Mouse (Mus musculus) adrenal gland, adult 8-10 months (tissue): ENCODE results near the gene Slc24a4. TPM values are rescaled to one million over a fixed set of nuclear protein-coding genes. Genes with fewer than 3 reads are reported as not detected.
A peak's percentile ranks its signal among the peaks of the same experiment; 100 is the strongest.
"Not testable (repeated sequence)": the region's sequence is repeated elsewhere in the genome, so short reads cannot be mapped to it uniquely, and the experiment has no call there.

Experiments
- DNase-seq: peaks from one replicate; pipeline ENCODE4 v3.0.0; 2022
- total RNA-seq, 4 experiments: library from RNA; stranded (reverse); gene quantifications; 2 replicates each; pipeline ENCODE4 v1.2.4; 2022

The Slc24a4 gene
- total RNA-seq, 4 experiments from 2014 or later = 0.86 to 1.7 (median 1.3) TPM

- DNase-seq = no peak
These were observed 38.2 kb downstream of the Slc24a4 start for GRCm38 (mm10) chr12:102166691-102167261.

DNA sequence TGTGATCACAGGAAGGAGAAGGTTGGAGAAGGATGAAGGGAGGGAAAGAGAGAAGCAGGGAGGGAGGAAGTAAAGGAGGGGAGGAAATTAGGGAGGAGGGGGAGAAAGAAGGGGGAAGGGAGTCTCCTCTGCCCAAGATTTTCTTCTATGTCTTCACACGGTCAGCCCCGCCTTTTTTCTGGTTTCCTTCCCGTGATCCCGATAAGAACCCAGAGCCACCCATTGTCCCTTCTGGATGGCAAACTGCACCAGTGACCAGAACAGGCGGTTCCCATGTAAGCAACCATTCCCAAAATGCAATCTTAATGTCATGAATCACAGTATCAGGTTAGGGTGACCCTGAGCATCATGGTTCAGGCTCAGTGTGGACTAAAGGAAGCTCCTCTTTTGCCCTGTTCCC lies 38.8 kb downstream of the Slc24a4 start:
- no peak for DNase-seq

- DNase-seq = peak; percentile 56
These were observed 44.2 kb downstream of the Slc24a4 start for GRCm38 (mm10) chr12:102172746-102173145.

- DNase-seq = no peak
These were observed 44.8 kb downstream of the Slc24a4 start for GRCm38 (mm10) chr12:102173345-102173744.

DNA sequence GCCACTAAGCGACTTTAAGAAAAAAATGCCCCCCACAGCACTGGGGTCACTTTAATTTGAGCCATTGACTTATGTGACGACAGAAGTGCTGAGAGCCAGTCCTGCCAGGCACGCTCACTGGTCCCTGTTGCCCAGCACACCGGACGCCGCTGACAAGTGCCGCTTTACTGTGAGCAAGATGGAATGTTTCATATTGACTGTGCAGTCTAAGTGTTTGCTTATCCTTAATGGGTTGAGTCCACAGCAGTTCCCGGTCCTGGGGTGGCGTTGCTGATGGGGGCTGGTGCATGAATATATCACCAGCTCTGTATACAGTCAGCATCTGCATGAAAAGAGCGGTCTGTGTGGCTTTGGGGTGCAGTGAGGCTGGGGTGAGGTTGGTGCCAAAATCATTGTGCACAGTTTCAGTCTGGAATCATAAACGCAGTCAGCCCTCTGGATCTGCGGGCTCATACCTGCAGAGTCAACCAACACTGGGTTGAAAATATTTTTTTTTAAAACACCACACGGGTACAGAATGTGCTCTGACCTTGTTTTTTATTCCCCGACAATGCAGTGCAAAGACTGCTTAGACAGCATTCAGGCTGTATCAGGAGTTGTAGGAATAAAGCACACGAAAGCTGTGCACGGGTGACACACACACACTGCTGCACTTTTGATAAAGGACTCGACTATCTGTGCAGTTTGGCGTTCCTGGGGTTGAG lies 52.0 kb downstream of the Slc24a4 start:
- DNase-seq = no peak

- peak; percentile 7 for DNase-seq
These were observed 53.3 kb downstream of the Slc24a4 start for GRCm38 (mm10) chr12:102181799-102182357.

DNA sequence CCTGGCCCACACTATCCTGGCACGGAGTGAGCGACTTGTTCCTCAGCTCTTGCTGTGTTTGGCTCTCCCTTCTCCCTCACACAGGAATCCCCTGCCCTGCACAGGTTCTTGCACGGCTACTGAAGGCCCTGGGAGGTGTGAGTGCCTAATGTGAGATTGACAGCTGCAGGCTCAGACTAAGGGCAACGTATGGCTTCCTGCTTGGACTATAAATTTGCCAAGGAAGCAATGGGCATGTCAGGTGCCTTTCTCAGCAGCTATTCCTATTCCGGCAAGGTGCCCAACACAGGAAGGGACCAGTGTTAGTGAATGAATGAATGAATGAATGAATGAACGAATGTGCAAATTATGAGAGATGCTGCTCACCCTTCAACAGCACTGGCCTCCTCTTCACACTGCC lies 54.1 kb downstream of the Slc24a4 start:
- DNase-seq = no peak

- no peak for DNase-seq
These were observed 54.7 kb downstream of the Slc24a4 start for GRCm38 (mm10) chr12:102183201-102183600.

DNA sequence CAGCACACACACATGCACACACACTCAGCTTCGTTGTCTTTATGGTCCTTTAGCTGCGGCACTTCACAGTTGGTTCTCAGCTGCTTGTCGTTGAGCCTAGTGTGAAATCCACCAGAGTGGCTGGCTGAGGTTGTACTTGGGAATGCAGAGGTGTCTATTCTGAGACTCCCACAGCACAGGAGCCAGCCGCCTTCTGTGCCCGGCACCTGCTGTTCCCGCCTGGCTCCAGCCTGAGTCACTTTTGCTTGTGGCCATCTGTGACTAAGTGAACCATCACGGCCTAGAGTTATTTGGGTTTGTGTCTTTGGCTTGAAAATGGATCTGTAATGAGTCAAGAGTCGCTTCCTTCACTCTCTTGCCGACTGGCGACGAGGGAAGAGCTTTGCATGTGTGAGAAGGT lies 62.3 kb downstream of the Slc24a4 start:
- no peak for DNase-seq

GRCm38 (mm10) chr12:102201516-102201915 lies 73.0 kb downstream of the Slc24a4 start:
- no peak for DNase-seq

- DNase-seq = peak; percentile 31
These were observed 74.4 kb downstream of the Slc24a4 start for GRCm38 (mm10) chr12:102202901-102203300.

- DNase-seq = no peak
These were observed 77.9 kb downstream of the Slc24a4 start for GRCm38 (mm10) chr12:102206471-102206870.

DNA sequence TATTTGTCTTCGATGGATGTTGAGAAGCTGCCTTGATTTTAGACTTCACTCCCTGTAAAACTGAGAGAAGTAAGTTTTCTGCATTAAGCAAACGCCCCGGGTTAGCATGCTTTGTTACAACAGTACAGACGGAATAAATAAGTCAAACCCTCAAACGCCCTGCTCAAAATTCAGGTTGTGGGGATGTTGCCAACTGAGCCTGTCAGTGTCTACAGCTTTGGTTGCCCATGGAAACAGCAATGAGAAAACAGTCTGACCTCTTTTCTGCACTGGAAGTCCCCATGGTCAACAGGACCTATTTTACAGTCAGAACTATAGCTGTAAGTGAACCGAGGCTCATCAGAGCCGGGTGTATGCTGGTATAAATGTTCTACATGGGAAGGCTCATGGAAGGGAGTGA lies 78.7 kb downstream of the Slc24a4 start:
- no peak for DNase-seq

DNA sequence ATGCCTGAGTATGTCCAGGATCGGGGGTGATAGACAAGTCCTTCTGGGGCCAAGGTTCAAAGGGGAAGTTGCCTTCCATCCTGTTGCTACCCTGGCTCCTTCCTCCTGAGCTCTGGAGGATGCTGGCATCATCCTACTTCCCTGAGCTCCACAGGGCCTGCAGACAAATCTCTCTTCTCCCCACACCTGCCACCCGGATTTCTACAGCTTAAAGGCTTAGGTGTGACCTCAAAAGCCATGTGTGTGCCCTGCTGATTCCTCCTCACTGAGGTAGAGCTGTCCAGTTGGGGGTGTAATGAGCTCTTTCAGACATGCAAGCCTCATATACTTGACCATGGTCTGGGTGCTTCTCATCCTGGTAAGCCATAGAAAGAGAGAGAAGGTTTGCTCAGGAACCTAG lies 82.3 kb downstream of the Slc24a4 start:
- no peak for DNase-seq

DNA sequence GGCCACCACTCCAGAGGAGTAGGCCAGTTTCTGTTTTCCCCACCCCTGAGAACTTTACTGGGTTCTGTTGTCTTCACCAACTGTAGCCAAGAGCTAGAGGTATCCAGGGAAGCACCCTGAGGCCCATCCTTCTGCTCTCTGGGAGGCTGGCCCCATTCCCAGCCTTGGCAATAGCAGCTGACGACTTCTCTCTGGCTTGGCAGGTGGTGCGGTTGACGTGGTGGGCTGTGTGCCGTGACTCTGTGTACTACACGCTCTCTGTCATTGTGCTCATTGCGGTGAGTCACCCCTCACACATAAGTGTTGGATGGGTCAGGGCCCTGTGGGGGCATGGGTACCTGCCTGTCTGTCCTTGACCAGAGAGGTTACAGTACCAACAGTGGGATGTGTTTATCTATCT lies 94.9 kb downstream of the Slc24a4 start:
- no peak for DNase-seq

DNA sequence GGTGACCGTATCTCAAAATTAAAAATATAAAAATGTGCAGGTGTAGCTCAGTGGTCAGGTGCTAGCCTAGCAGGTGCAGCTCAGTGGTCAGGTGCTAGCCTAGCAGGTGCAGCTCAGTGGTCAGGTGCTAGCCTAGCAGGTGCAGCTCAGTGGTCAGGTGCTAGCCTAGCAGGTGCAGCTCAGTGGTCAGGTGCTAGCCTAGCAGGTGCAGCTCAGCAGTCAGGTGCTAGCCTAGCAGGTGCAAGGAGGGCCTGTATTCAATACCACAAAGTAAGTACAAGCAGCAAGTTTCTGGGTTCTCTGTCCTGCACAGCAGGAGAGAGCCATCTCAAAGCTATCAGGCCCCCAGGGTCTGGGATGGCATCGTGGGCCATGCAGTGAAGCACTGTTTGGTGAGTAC lies 95.6 kb downstream of the Slc24a4 start:
- DNase-seq = not testable (repeated sequence)

- no peak for DNase-seq
These were observed 96.6 kb downstream of the Slc24a4 start for GRCm38 (mm10) chr12:102225165-102225564.

- DNase-seq = no peak
These were observed 107.0 kb downstream of the Slc24a4 start for GRCm38 (mm10) chr12:102235551-102235950.

GRCm38 (mm10) chr12:102236317-102236716 lies 107.8 kb downstream of the Slc24a4 start:
- no peak for DNase-seq

DNA sequence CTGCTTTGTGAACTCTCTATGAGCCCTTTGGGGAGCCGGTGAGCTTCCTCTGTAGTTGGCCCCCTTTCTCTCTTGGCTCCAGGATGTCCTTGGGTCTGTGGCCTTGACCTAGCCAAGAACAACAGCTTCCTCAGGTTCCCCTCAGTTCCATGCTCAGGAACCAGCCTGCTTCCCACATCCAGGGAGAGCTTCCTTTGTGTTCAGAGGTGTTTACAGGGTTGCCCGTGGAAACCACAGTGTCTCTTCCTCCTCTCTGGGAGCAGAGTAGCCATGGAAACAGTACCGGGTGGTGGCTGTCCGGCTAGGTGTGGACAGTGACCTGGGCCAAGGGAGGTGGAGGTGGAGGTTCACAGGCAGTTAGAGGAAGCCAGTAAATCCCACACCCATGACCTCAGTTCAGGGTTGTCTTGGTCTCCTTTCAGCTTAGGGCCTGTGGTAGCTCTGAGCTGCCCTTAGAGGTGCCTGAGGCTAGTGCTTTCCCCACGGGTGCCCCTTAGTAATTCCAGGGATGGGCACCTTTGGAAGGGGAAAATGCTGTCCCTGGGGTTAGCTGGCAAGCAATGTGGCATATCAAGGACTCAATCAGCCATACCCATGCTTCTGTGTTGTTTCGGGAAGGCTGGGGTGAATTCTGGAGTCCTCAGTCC lies 113.7 kb downstream of the Slc24a4 start:
- peak; percentile 13 for DNase-seq

DNA sequence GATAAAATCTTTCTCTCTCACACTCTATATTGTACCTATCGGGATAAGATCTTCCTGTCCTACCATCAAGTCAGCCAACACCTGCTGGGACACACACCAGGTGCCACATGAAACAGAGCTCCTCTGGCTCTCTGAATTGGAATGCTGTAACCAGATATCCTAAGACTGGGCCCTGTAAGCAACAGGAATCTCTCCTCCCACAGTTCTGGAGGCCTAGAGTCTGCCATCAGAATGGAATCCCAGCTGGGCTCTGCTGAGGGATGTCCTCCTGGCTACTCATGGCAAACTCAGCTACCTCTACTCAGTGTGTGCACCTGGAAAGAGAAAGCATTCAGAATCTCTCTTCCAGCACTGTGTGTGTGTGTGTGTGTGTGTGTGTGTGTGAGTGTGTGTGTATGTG lies 115.4 kb downstream of the Slc24a4 start:
- no peak for DNase-seq

DNA sequence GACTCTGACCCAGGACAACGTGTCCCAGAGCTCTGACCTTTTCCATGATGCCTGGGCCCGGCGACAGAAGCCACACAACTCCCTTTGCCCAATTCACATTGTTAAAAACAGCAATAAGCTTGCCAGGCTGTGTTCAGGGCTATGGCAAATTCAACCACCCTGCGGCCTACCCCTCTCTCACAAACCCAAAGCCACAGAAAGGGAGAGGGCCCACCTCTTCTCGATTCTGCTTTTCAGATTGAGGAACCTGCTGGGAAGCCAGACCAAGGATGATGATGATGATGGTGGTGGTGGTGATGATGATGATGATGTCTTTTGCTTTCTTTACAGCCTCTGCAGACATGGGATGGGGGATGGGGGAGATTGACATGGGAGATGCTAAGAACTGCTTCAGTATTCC lies 117.7 kb downstream of the Slc24a4 start:
- no peak for DNase-seq

DNA sequence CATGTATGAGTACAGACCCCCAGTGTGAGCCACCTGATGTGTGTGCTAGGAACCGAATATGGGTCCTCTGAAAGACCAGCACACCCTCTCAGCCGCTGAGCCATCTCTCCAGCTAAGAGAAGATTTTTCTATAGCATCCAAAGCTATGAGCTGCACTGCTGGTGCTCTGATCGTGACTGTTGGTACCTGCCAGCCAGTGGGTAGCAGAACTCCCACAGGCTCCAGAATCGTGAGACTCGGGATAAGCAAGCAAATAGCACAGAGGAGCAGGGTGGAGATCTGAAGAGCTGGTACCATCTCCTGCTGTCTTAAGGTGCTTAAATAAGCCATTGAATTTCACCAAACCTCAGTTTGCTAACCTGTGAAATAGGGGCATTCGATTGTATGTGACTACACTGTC lies 119.6 kb downstream of the Slc24a4 start:
- no peak for DNase-seq

- DNase-seq = no peak
These were observed 121.8 kb downstream of the Slc24a4 start for GRCm38 (mm10) chr12:102250316-102250715.
